Mouse (Mus musculus) MEL (cell line): ENCODE measurements at regions not wholly inside any gene's neighbourhood (a gene's known extent, or its start where the extent isn't known, plus 50 kb on each side); places are given as distances from the start of the nearest gene placed in this dataset.

Experiments used
- BHLHE40 ChIP-seq: IDR thresholded peaks from 2 replicates; pipeline ENCODE4 v1.6.1; 2012; ENCODE audit warnings: low read depth, mild to moderate bottlenecking, inconsistent platforms, low read length, improper control_type of control experiment, borderline replicate concordance
- CTCF ChIP-seq, 3 experiments: IDR thresholded peaks in 2 of 3; conservative IDR thresholded peaks in 1 of 3; 2 replicates each; pipeline ENCODE4 v1.5.1; 2011 to 2012; ENCODE audit warnings: low read length in 3 of 3, low read depth in 2 of 3, mild to moderate bottlenecking in 2 of 3, improper control_type of control experiment in 1 of 3, inconsistent platforms in 1 of 3, mixed read lengths in 1 of 3, moderate library complexity in 1 of 3; ENCODE audit not compliant: control insufficient read depth in 1 of 3, insufficient read depth in 1 of 3, poor library complexity in 1 of 3, severe bottlenecking in 1 of 3
- EP300 ChIP-seq, 2 experiments: IDR thresholded peaks; 2 replicates each; pipeline ENCODE4 v1.6.1; 2011; ENCODE audit warnings: improper control_type of control experiment in 2 of 2, low read length in 2 of 2, low read depth in 1 of 2, mild to moderate bottlenecking in 1 of 2
- JUND ChIP-seq: IDR thresholded peaks from 2 replicates; pipeline ENCODE4 v1.6.1; 2011; ENCODE audit warnings: low read depth, mild to moderate bottlenecking, improper control_type of control experiment, low read length
- MXI1 ChIP-seq: IDR thresholded peaks from 2 replicates; pipeline ENCODE4 v1.6.1; 2011; ENCODE audit warnings: mild to moderate bottlenecking, low read depth, low read length, improper control_type of control experiment
- POLR2A ChIP-seq, 2 experiments: IDR thresholded peaks; 2 replicates each; pipeline ENCODE4 v1.6.1; 2011 to 2012; ENCODE audit warnings: low read length in 2 of 2, mild to moderate bottlenecking in 2 of 2, control low read depth in 1 of 2, improper control_type of control experiment in 1 of 2, low read depth in 1 of 2, moderate library complexity in 1 of 2; ENCODE audit not compliant: control insufficient read depth in 1 of 2, insufficient read depth in 1 of 2, poor library complexity in 1 of 2
- TCF12 ChIP-seq: IDR thresholded peaks from 2 replicates; pipeline ENCODE4 v1.6.1; 2014; ENCODE audit warnings: low read depth, mild to moderate bottlenecking, inconsistent platforms, low read length, improper control_type of control experiment, moderate library complexity
- UBTF ChIP-seq: IDR thresholded peaks from 2 replicates; pipeline ENCODE4 v1.6.1; 2012; ENCODE audit warnings: low read depth, mild to moderate bottlenecking, inconsistent platforms, low read length, improper control_type of control experiment, moderate library complexity, borderline replicate concordance; ENCODE audit not compliant: insufficient read depth
- USF1 ChIP-seq: IDR thresholded peaks from 2 replicates; pipeline ENCODE4 v1.6.1; 2014; ENCODE audit warnings: low read depth, mild to moderate bottlenecking, inconsistent platforms, low read length, improper control_type of control experiment, moderate library complexity
- ZNF384 ChIP-seq: IDR thresholded peaks from 2 replicates; pipeline ENCODE4 v1.6.1; 2012; ENCODE audit warnings: low read depth, mild to moderate bottlenecking, inconsistent platforms, low read length, improper control_type of control experiment

- TF ChIP-seq EP300 (IDR thresholded peaks at IDR 0.05; ENCODE audit: low read depth in 1 of 2, low read length in 2 of 2) (no peak), CTCF (IDR thresholded peaks at IDR 0.05 in 2 of 3, conservative IDR thresholded peaks at IDR 0.05 in 1 of 3; ENCODE audit: control insufficient read depth in 1 of 3, insufficient read depth in 1 of 3, low read depth in 2 of 3, low read length in 3 of 3, poor library complexity in 1 of 3, severe bottlenecking in 1 of 3) (no peak), UBTF (no peak), JUND (no peak), POLR2A (IDR thresholded peaks at IDR 0.05; ENCODE audit: control insufficient read depth in 1 of 2, insufficient read depth in 1 of 2, low read depth in 1 of 2, low read length in 2 of 2, poor library complexity in 1 of 2) (no peak), BHLHE40 (no peak), USF1 (no peak), MXI1 (no peak), TCF12 (no peak), ZNF384 (no peak)
Measured at GRCm38 (mm10) chr5:33527750-33528149, 94.0 kb upstream of the Nkx1-1 start.
